Mouse (Mus musculus): ENCODE measurements at regions not wholly inside any gene's neighbourhood (a gene's known extent, or its start where the extent isn't known, plus 50 kb on each side); places are given as distances from the start of the nearest gene placed in this dataset.
"Not testable (repeated sequence)": the region's sequence is repeated elsewhere in the genome, so short reads cannot be mapped to it uniquely, and the experiment has no call there.

DNA sequence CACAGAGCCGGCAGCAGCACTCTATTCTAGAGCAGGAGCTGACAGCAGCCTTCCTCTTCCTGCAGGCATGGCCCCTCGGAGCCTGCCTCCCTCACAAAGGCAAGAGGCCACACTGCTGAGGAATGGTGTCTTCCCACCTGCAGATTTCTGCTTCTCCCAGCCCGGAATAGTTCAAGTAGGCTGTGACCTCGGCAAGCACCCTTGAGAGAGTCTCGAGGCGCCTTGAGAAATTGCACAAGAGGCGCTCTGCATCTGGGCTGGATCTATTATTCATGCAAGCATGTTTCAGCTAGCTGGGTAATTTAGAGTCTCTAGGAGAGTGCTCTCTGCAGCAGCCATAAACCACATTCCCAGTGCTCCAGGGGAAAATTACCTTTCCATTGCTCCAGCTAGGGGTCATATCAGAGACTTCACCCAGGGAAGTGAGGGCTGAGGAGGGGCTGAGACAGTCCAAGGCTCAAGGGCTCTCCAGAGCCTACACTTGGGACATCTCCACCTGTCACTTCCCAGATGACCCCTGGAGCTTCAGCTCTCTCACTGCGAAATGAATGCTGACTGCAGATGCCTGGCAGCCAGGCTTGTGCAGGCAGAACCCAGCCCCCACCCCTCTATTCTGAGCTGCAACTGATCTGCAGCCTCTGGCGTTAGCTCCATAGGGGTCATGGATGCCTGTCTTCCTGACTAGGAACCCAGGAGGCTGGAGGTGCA, 247.9 kb upstream of the Myt1l start:
- peak; percentile 35 to 48 for DNase-seq (ENCODE audit: low spot score in 2 of 2)

DNA sequence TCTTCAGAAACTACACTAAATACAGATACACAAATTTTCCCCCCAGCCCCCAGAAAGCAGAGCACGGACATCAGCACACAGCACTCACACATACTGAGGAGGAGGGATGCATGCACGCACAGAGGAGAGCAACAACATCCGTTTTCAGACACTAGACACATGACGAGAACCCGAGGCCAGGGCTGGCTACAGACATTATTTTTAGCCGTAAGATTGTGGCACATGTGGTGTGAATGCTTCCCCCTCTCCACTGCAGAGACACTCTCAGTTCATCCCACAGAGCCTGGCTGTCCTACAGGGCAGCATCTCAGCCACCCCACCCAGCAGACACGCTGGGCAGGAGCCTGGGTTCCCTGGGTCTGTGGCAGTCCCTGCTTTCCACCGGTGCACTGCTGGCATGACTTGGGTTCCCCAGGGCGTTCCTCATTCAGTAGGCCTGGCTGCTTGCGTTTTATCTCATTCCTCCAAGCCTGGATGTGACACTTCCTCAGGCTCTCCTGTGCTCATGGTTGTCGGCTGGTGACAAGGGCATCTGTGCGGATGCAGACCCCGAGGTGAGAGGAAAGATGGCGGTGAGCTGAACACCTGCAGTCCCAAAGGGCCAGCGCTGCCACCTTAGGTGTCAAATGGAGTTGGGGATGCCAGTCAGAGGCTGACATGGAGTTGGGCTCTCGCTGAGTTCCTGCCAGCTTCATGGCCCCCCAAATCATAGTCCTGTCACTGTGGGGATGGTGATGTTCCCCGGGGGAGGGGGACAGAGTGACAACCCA, 247.1 kb upstream of the Myt1l start:
- DNase-seq (ENCODE audit: low spot score in 2 of 2) = no peak

DNA sequence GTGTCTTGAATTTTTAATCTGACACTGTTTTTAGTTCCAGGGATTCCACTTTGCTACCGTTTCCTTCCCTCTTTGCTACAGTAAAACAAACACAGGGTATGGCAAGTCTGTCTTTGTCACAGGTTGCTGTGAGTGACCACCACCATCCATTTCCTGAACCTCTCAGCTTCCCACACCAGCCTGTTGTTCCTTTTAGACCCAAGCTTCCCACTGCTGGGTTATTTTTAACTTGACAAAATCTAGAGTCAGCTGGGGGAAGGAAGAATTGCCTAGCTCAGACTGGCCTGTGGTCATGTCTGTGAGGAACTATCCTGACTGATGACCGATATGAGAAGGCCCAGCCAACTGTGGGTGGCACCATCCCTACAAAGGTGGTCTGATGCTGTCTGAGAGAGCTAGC, 239.4 kb upstream of the Myt1l start:
- DNase-seq (ENCODE audit: low spot score in 2 of 2) = no peak

DNA sequence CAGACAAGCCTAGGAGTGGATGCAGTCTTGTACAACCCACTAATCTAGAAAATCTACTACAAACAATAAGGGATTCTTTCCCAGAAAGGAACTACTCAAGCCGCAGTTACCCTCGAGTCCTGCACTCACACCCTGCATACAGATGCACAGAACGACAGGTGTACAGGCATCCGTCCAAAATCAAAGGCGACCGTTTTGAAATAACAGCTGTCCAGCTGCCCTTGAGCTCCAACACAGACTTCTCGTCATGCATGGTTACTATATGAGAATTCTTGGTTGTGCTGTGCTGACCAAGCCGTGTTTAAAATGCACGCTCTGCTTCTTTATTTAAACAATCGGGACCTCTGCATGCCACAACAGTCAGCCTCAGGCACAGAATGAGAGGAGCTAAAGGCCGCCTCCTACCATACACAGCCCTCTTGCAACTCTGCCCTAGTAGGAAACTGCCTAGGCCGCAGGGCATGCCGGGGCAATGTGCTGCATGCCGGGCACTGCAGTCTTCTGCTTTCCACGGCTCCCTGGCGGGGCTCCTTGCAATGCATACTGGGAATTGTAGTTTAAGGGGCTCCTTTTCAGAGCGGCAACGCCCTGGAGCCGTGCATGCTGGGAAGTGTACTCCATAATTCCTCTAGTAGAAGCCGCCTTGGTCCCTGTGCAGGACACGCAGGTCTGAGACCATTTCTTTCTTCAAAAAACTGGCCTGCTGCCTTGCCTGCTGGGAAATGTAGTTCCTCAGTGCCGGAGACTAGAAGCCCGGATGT, 237.4 kb upstream of the Myt1l start:
- DNase-seq (ENCODE audit: low spot score in 2 of 2) = peak; percentile 95 to 98

DNA sequence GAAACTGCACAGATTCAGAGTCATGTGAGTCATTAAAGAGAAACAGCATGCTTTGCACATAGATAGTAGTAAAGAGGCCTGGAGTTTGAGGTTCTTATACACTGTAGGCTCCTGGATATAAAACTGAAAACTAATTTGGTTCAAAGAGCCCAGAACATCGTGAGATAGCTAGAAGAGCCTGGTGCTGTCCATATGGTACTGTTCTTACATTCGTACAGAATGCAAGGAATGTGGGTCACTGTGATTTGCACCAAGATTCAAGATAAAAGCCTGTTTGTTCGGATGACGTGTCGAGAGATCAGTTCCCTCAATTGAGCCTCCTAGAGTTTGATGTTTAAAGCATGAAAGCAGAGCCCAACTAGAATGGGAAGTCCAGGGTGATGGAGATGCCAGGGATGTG, 230.2 kb upstream of the Myt1l start:
- no peak for DNase-seq (ENCODE audit: low spot score in 2 of 2)

DNA sequence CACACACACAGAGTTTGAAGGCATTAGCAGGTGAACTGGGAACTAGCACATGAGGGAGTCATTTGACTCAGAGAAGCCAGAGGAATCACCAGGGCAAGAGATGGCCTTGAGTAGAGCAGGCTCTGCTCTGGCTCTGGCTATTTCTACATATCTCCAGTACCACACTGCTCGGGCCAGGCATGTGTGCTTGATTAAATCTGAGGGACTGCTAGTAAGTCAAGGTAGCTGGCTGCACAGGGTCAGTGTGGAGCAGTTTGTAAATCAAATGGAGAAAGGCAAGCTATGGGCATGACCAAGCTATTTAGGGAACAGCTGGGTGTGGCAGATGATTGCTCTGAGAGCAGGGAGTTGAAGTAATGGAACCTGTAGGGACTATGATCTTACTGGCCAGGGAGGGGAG, 212.5 kb upstream of the Myt1l start:
- DNase-seq (ENCODE audit: low spot score in 2 of 2) = no peak

DNA sequence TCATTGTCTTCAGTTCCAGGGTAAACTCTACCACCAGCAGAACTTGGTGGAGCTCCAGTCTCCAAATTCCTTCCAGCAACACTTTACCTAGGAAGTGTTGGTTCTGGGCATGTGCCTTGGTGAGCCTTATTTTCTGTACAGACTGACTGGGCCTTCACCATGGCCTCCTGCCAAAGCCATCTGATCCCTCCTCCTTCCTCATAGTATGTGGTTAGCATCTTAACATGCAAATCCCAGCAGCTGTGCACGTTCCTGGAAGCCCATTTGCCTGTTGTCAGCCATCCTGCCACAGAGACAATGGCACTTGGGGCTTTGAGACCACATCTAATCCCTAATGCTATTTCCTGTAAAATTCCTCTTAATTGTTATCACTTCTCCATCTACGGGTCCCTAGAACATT, 206.7 kb upstream of the Myt1l start:
- no peak for DNase-seq (ENCODE audit: low spot score in 2 of 2)

DNA sequence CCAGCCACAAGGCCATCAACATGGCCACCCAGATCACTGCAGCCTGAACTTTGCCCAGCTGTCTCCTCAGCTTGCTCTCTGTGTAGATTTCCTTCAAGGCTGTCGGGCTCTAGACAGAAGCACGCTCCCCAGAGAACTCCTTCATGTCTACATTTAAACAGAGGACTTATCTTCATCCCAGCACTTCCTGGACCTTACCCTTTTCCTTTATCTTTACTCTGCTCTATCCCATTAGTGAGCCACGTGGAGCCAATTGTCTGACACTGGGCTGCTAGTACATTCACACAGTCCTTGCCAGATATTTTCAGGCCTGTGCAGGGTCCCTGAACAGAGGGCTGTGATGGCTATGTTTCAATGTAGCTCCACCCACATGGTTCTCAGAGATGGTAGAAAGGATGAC, 204.7 kb upstream of the Myt1l start:
- DNase-seq (ENCODE audit: low spot score in 2 of 2) = no peak

DNA sequence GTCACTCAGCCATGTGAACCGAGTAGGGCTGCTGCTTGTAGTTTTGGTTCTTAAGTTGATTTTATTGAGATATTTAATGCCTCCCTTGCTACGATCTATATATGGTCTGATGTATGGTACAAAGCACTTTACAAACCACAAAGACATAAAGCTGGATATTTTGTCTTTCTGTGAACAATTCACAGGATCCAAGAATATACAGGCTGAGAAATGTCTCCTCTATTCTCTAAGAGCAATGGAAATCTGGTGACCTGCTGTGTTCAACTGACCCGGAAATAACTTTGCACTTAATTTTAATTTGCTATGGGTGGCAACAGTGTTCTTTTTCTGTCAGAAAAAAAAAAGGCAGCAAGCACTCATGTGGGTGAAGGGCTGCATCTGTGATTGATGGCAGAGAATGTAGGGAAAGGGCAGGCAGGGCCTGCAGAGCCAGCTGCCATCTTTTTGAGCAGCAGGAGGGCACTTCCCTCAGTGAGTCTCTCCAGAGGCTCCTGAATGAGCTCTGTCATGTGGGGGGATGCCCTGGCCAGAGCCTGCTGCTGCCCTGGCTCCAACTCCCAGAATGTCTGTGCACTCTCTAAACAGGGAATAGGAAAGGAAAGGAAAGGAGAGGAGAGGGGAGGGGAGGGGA, 192.2 kb upstream of the Myt1l start:
- no peak for DNase-seq (ENCODE audit: low spot score in 2 of 2)

DNA sequence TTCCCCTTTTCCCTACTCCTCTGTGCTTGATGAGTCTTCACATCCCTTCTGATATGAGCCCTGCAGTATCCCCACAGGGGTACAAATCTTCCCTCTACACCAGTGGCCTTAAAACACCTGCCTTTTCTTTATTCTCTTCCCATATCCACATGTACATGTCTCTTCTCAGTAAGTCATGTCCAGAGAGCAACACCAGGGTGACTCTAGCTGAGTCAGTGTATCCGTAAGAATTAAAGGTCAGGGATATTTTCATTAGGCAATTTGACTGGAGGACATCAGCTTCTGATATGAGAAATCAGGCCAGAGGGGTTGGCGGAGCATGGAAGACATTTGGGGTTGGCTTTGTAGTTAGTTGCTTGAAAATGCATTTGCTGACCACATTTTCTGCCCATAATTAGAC, 190.8 kb upstream of the Myt1l start:
- DNase-seq (ENCODE audit: low spot score in 2 of 2) = no peak

DNA sequence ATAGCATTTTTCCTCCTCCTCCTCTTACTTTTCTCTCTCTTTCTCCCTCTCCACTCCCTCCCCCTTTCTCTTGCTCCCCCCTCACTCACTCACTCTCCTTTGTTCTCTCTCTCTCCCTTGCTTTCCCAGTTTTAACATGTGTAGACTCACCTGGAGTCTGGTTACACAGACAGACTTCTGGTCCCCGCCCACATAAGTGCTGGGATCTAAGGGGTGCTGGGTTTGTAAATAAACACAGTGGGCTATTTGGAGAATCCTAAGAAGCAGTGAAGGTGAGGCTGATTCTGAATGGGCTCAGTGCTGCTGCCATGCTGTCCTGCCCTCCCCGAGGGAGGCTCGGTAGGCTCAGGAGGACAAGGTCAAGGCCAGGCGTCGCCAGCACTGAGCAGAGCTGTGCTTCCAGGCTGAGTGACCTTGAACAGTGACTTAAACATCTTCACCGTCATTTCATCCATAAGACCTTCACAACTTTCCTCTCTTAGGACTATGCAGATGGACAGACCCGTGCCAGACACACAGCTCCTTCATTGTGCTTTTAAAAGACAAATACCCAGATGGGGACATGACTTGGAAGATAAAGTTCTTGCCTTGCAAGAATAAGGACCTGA, 186.7 kb upstream of the Myt1l start:
- no peak for DNase-seq (ENCODE audit: low spot score in 2 of 2)

DNA sequence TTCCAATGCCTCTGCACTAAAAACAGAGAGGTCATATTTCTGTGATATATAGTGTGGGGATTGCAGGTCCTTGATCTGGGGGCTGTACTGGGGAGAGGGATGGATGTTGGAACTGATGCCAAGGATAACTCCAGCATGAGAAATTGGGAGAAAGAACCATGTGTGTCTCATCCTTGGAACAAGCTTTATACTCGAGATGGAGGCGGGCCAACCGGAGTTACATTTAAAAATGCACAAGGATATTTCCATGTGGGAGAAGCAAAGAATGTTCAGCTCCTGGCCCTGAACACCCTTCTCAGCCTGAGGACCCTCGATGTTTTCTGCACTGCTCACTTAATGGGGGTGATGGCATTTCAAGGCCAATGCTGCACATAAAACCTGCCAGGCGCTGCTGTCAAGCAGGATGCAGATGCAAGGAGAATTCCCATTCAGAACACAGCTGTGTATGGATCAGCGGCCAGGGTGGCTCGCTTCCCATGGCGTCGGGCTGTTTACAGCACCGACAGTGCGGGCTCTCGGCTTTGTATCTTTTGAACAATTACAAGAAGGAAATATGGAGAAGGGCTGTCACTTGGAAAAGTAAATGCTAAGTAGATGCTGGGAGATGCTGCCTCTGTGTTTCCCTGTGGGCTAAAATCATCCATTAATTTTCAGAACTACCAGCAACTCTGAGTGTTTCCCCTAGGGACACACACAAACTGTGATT, 184.9 kb upstream of the Myt1l start:
- DNase-seq (ENCODE audit: low spot score in 2 of 2) = peak in 1 of 2 experiments; percentile 32

DNA sequence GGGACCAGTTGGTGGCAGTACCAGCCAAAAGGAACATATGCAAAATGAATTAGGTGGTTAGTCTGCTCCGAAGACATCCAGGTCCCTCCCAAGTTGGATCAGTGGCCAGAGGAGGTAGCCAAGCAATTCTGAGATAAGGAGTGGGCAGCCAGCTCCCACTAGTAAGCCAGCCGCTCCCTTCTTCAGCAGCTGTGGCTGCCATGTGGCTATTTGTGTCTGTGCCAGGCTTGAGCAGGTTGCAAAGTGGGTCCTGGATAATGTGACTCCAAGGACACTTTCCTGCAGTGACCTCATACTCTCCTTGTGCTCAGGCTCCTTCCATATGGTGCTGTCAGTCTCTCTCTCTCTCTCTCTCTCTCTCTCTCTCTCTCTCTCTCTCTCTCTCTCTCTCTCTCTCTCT, 179.5 kb upstream of the Myt1l start:
- DNase-seq (ENCODE audit: low spot score in 2 of 2) = no peak

DNA sequence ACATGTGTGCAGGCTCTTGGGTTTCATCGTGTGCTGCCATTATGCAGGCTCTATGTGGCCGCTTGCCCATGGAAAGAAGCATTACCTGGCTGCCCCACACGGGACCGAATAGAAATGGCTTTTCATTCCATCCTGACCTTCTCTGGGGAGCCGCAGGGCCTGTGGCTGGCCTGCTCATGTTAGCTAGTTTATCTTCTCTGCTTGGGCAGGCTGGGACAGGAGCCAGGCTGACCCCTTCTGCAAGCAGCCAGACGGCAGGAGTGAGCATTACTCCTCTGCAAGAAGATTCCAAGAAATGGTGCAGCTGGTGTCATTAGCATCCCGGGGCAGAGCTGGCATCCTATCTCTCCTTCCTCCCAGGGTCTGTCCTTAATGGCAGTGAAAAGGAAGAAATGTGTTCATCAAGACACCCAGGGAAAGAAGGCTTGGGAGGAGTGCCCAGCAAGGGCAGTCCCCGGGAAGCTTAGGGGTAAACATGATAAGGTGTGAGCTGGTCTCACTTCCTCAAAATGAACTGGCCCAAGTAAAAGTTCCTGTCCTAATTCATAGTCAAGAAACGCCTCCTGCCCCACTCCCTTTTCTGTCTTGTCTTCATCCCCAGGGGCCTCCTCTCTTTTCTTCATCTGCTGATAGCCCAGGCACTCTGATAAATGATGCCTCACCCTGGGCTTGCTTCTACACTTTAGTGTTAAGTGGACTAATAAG, 178.9 kb upstream of the Myt1l start:
- DNase-seq (ENCODE audit: low spot score in 2 of 2) = no peak

DNA sequence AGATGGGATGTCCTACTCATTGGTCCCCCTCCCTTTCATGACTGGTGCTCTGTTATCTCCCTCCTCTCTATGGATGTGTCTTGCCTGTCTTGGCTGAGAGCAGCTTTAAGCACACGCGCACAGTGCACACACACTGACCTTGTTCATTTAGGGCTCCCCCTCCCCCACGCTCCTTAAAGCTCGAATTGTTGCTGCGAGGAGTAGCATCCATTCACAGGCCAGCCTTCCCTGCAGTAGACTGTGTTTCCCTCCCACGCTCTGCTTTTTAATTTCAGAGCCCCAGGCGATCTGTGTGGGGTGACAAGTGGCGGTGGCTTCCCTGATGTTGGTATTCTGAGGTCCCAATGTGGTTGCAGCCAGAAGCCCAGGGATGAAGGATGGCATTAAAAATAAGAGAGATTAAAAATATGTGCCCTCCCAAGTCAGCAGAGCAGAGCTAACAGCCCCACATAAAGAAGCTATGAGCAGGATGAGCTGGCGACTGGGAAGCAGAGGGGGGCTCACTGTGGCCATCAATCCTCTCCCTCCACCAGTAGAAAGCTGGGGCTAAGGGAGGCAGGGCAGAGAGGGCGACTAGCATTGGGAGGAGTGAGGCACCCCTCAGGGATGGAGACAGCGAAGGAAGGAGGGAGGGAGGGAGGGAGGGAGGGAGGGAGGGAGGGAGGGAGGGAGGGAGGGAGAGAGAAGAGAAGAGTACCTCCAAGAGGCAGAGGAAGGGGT, 174.2 kb upstream of the Myt1l start:
- peak in 1 of 2 experiments; percentile 49 for DNase-seq (ENCODE audit: low spot score in 2 of 2)

DNA sequence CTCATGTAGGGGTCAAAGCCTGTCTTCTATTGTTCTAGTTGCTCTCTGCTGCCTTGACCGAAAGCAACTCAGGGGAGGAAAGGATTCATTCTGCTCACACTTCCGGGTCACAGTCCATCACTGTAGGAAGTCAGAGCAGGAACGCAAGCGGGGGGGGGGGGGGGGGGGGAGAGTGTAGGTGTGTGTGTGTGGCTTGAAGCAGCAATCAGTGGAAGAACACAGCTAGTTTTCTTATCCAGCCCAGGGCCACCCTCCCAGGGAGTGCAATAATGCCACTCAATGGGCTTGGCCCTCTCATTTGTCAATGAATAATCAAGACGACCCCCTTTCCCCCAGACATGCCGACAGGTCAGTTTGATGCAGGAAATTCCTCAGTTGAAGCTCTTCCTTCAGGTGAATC, 173.4 kb upstream of the Myt1l start:
- no peak for DNase-seq (ENCODE audit: low spot score in 2 of 2)

DNA sequence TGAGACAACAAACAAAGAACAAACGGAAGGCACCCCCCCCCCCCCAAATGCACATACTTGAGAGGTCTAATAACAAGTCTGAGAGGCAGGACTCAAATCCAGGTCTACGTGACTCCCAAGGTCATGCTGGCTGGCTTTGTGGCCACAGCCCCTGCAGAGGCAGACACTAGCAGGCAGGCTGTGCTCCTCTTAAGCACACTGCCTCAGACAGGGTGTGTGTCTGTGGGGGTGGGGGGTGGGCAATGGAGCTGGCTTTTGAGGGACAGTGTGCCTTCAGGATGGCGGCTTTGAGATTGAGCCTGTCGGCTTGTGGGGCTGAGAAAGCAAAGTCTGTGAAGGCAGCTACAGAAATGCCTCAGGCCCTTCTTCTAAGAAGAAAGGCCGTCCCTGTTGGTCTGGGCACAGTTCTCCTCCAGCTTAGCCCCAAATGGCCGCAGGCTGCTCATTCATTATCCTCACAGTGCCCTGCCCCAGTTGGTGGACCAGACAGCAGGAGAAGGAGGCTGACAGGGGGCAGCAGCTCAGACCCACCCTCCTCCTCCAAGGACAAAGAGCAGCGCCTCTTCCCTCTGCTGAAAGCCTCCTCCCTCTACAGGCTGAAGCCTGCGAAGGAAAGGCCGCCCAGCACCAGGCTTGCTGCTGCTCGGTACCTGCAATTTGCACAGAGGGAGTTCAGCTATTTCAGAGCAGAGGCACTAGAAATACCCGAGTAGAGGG, 171.3 kb upstream of the Myt1l start:
- DNase-seq (ENCODE audit: low spot score in 2 of 2) = no peak

DNA sequence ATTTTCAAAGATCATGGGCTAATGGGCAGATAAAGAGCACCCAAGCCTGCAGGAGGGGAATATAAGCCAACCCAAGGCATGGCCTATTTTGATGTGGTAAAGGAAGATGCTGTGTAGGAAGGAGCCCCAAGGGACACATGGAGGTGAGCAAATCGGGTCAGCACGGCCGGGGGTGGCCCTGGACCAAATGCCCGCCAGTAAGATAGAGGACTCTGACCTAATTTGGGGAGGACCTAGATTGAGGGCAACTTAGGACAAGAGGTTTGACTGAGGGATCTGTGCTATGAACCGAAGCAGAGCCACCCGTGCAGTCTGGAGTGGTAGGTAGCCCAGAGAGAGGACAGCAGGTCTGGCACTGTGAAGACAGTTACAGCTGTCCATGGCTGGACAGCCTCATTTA, 166.9 kb upstream of the Myt1l start:
- DNase-seq (ENCODE audit: low spot score in 2 of 2) = no peak

DNA sequence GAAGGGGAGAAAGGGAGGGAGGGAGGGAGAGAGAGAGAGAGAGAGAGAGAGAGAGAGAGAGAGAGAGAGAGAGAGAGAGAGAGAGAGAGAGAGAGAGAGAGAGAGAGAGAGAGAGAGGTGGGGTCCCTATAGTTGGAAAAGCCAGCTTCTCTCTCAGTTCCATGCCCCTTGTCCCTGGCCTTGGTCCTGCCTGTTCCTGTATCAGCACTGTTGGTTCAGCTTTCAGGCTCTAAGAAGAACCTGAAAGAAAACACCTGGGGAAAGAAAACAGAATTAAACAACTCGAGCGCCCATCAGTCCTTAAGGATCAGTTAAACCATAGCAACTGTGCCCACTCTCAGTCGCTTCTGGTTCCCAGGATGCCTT, 160.5 kb upstream of the Myt1l start:
- not testable (repeated sequence) for DNase-seq (ENCODE audit: low spot score in 2 of 2)

All from frontal cortex, postnatal 14 days (tissue).